Mouse (Mus musculus): Measurements from ENCODE around the gene Gm5767. TPM values are rescaled to one million over a fixed set of nuclear protein-coding genes. Genes with fewer than 3 reads are reported as not detected.
A peak's percentile ranks its signal among the peaks of the same experiment; 100 is the strongest.

Gene Gm5767
- polyA plus RNA-seq, 1 experiment from 2014 or later, result not detected

DNA sequence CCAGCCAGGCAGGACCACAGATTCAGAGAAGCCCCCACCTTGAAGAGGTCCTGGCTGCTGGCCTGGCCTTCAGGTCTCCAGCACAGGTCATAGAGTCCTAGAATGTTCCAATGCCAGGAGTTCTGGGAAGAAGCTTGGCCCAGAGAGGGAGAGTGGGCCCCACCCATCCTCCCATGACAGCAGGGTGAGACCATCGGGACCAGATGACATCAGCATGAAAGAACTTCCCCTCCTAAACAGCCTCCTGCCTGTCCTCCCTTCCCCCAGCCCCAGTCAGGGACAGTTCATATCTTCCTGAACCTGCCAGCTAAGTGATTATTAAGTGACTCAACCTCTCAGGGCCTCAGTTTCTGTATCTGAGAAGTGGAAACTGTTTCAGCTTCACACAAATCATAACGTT, 14.1 kb upstream of the Gm5767 start:
- no peak overlapping the region for H3K9ac ChIP-seq (ENCODE audit: low read depth, low read length)
- peaks cover 5% of the 10 kb centered on the region for H3K36me3 ChIP-seq (ENCODE audit: control insufficient read depth, insufficient read depth, low read length)
- no peaks in the 10 kb centered on the region for H3K27me3 ChIP-seq (replicated peaks; ENCODE audit: control insufficient read depth, insufficient read depth, low read length)
- no peak overlapping the region for H3K4me2 ChIP-seq
- no peak overlapping the region for H3K4me3 ChIP-seq (ENCODE audit: low read depth, low read length)
- H3K4me1 ChIP-seq (replicated peaks; ENCODE audit: control insufficient read depth, insufficient read depth, low read length), result peaks cover 40% of the 10 kb centered on the region
- ATAC-seq (replicated peaks; ENCODE audit: low FRiP score) (no peak; the same call in 1 of the 2 replicates), DNase-seq (ENCODE audit: low spot score) (no peak)
- 19% methylated on average over 2 of the region's 2 CpGs for WGBS
- H3K9me3 ChIP-seq (ENCODE audit: control insufficient read depth, low read length), result no peaks in the 10 kb centered on the region
- no peak overlapping the region for H3K27ac ChIP-seq (ENCODE audit: low read depth, low read length)

DNA sequence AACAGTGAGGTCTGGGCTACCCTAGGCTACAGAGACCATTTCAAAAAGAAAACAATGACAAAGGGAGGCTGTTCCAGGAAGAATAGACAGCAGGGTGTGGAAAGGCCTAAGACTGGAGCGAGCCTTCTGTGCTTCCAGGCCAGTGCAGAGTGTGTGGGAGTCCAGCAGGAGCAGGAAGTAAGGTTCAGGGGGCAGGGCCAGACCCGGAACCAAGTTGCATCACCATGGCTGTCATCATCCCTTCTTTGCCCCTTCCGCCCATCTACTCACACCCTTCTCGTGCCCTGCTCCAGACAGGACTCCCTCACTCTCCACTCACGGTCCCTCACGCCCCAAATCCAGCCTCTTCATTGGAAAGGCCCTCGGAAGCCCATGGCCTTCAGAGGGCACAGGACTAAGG, 13.3 kb upstream of the Gm5767 start:
- ATAC-seq (replicated peaks; ENCODE audit: low FRiP score) (no peak), DNase-seq (ENCODE audit: low spot score) (no peak)
- Histone ChIP-seq H3K27me3 (replicated peaks; ENCODE audit: control insufficient read depth, insufficient read depth, low read length) (no peaks in the 10 kb centered on the region), H3K4me1 (replicated peaks; ENCODE audit: control insufficient read depth, insufficient read depth, low read length) (peaks cover 40% of the 10 kb centered on the region), H3K4me3 (ENCODE audit: low read depth, low read length) (no peak overlapping the region), H3K27ac (ENCODE audit: low read depth, low read length) (no peak overlapping the region), H3K4me2 (no peak overlapping the region), H3K9ac (ENCODE audit: low read depth, low read length) (no peak overlapping the region), H3K9me3 (ENCODE audit: control insufficient read depth, low read length) (no peaks in the 10 kb centered on the region), H3K36me3 (ENCODE audit: control insufficient read depth, insufficient read depth, low read length) (peaks cover 3% of the 10 kb centered on the region; the same call in 1 of the 2 replicates)
- WGBS, result 60% methylated on average over 7 of the region's 7 CpGs

DNA sequence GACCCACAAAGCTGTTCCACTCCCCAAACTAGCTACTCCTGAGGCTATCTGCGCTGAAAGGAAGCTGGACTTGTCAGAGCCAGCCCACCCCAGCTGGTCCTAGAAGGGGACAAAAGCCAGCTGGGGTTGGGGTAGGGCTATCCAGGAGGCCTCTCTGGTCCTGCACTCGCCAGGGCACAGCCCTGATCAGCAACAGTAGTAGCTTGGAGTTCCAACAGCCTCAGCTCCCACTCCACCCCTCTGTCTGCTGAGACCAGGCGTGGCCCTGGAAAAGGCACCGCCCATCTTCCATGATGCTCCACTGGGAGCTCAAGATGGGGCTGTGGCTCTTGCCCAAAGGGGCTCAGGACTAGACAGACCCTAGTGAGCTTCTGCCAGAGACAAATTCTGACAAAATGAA, 12.8 kb upstream of the Gm5767 start:
- H3K9ac ChIP-seq (ENCODE audit: low read depth, low read length), result no peak overlapping the region
- no peaks in the 10 kb centered on the region for H3K9me3 ChIP-seq (ENCODE audit: control insufficient read depth, low read length)
- peaks cover 3% of the 10 kb centered on the region; the same call in 1 of the 2 replicates for H3K36me3 ChIP-seq (ENCODE audit: control insufficient read depth, insufficient read depth, low read length)
- H3K4me1 ChIP-seq (replicated peaks; ENCODE audit: control insufficient read depth, insufficient read depth, low read length), result peaks cover 44% of the 10 kb centered on the region
- no peaks in the 10 kb centered on the region for H3K27me3 ChIP-seq (replicated peaks; ENCODE audit: control insufficient read depth, insufficient read depth, low read length)
- no peak overlapping the region for H3K27ac ChIP-seq (ENCODE audit: low read depth, low read length)
- DNase-seq (ENCODE audit: low spot score) (no peak), ATAC-seq (replicated peaks; ENCODE audit: low FRiP score) (no peak)
- 81% methylated on average over 4 of the region's 4 CpGs for WGBS
- H3K4me3 ChIP-seq (ENCODE audit: low read depth, low read length), result no peak overlapping the region
- no peak overlapping the region for H3K4me2 ChIP-seq

DNA sequence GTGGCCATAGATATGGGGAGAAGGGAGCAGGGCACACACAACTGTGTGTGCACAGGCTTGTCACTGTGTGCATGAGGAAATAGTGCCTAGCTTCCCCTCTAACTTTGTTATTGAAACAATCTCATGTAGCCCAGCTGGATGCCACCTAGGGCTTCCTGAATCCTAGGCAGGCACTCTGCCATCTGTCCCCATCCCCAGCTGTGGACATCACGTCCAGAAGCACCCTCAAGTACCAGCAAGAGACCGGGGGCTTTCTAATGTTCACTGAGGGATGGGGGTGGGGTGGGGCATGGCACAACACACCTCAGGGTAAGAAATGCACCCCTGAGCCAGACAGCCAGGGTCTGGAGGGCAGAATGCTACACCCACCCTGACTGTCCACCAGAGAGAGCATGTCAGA, 12.2 kb upstream of the Gm5767 start:
- H3K27me3 ChIP-seq (replicated peaks; ENCODE audit: control insufficient read depth, insufficient read depth, low read length), result peaks cover 4% of the 10 kb centered on the region; the same call in 1 of the 2 replicates
- no peak overlapping the region for H3K4me3 ChIP-seq (ENCODE audit: low read depth, low read length)
- no peak for DNase-seq (ENCODE audit: low spot score)
- H3K36me3 ChIP-seq (ENCODE audit: control insufficient read depth, insufficient read depth, low read length), result peaks cover 3% of the 10 kb centered on the region; the same call in 1 of the 2 replicates
- H3K9me3 ChIP-seq (ENCODE audit: control insufficient read depth, low read length), result no peaks in the 10 kb centered on the region
- no peak overlapping the region for H3K27ac ChIP-seq (ENCODE audit: low read depth, low read length)
- no peak overlapping the region for H3K9ac ChIP-seq (ENCODE audit: low read depth, low read length)
- WGBS, result 93% methylated on average over 2 of the region's 2 CpGs
- no peak for ATAC-seq (replicated peaks; ENCODE audit: low FRiP score)
- no peak overlapping the region for H3K4me2 ChIP-seq
- H3K4me1 ChIP-seq (replicated peaks; ENCODE audit: control insufficient read depth, insufficient read depth, low read length), result peaks cover 45% of the 10 kb centered on the region

DNA sequence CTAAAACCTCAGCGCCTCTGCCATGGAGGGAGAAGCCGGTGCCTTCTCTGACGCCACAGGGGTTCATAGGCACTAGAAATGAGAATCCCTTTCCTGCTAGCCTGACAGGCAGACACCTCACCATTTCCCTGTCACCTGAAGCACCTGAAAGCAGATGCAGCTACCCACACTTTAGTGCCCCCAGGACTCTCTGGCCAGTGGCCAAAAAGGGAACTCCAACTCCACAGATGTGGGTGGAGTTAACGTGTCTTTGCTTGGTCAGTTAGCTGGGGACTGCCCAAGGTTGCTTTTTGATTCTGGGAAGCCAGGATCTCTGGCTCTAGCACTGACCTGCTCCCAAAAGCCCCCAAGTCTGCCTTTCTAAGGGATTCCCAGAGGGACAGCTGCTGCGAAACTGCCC, 11.1 kb upstream of the Gm5767 start:
- Histone ChIP-seq H3K4me2 (peak overlapping the region; percentile 97), H3K9me3 (ENCODE audit: control insufficient read depth, low read length) (no peaks in the 10 kb centered on the region), H3K36me3 (ENCODE audit: control insufficient read depth, insufficient read depth, low read length) (no peaks in the 10 kb centered on the region), H3K4me3 (ENCODE audit: low read depth, low read length) (no peak overlapping the region), H3K27ac (ENCODE audit: low read depth, low read length) (no peak overlapping the region), H3K4me1 (replicated peaks; ENCODE audit: control insufficient read depth, insufficient read depth, low read length) (peaks cover 51% of the 10 kb centered on the region), H3K9ac (ENCODE audit: low read depth, low read length) (0 out of 2 replicates have a peak overlapping the region, but pooled peaks have one; percentile 1), H3K27me3 (replicated peaks; ENCODE audit: control insufficient read depth, insufficient read depth, low read length) (peaks cover 4% of the 10 kb centered on the region; the same call in 1 of the 2 replicates)
- ATAC-seq (replicated peaks; ENCODE audit: low FRiP score) (no peak), DNase-seq (ENCODE audit: low spot score) (no peak)
- WGBS, result 69% methylated on average over 5 of the region's 5 CpGs

DNA sequence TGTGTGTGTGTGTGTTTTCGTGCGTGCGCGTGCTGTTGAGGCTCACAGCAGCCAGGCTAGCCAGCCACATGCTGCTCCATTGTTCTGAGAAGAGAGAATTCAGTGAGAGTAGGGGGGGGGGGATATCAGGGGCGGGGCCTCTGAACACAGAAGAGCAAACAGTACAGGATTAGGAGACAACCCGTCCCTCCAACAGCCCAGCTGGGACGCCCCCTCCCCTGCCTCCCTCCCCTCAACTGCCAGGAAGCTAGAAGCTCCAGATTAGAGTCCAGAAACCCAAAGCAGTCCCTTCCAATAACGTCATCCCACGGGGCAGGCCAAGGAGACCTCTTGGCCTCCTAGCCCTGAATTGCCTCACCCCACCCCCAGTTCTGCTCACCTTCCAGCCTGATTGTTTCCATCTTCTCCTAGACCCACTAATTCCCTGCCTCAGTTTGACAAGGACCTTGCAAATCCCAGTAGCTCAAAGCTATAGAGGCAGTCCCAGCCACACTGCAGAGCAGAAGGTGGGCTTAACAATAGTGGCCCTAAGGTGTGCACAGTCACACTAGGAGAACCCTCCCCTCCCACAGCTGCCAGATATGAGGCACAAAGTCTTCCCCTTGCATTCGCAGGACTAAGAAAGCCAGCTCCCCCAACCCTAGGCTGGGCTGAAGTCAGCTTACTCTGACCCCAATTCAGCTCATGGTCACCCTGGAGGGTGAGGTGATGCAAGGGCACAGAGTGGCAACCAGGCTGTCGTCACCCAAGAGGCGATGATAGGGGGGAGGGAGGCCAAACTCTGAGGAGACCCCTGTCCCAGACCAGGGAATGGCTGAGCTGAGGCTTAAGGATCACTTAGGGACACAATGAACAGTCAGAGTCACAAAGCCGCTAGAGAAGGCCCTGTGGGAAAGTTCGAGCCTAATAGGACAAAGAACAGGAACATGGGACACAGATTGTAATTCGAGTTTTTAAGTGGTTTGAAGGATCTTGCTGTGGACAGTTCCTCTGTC, 10.2 kb upstream of the Gm5767 start:
- ATAC-seq (replicated peaks; ENCODE audit: low FRiP score), result no peak
- H3K9ac ChIP-seq (ENCODE audit: low read depth, low read length), result peak overlapping the region; percentile 74
- no peak for DNase-seq (ENCODE audit: low spot score)
- no peaks in the 10 kb centered on the region for H3K9me3 ChIP-seq (ENCODE audit: control insufficient read depth, low read length)
- peak overlapping the region; percentile 97 for H3K4me2 ChIP-seq
- H3K4me1 ChIP-seq (replicated peaks; ENCODE audit: control insufficient read depth, insufficient read depth, low read length), result peaks cover 52% of the 10 kb centered on the region
- peak overlapping the region; percentile 70 for H3K4me3 ChIP-seq (ENCODE audit: low read depth, low read length)
- WGBS, result 20% methylated on average over 14 of the region's 15 CpGs
- H3K27ac ChIP-seq (ENCODE audit: low read depth, low read length), result peak overlapping the region; percentile 86; the same call in 1 of the 2 replicates
- H3K36me3 ChIP-seq (ENCODE audit: control insufficient read depth, insufficient read depth, low read length), result no peaks in the 10 kb centered on the region
- H3K27me3 ChIP-seq (replicated peaks; ENCODE audit: control insufficient read depth, insufficient read depth, low read length), result peaks cover 4% of the 10 kb centered on the region; the same call in 1 of the 2 replicates

DNA sequence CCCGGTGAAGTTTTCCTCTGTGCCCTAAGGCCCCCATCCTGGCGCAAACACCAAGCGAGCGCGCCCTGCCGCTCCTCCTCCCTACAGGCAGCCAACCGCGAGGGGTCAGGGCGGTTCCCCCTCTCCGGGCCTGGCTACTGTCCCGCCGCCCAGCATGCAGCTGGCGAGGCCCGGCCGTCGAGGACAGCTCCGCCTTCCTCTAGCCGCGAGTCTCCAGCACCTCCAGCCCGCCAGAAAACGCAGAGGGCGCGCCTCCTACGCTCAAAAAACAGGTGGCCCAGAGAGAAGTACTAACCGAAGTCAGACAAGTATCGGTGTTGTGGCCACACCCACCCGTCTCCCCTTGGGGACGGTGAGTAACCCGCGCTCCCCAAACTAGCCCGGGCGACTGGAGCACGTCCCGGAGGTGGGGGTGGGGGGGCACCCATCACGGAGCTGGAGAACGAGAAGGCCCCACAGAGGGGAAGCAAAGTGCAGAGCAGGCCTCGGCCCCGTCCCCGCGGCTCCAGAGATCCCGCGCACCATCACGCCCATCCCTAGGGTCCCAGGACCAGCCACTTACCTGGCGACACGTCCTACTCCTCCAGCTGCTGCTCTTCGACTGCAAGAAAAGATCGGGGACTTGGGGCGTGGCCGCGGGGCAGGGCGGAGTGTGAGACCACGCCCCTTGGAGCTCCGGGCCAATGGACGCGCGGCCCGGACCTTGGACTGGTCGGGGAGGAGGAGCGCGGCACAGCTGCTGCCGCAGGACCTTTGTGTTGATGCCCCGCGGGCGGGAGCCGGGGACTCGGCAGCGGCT, 8.8 kb upstream of the Gm5767 start, which contains the start of gene Carhsp1:
Gene Carhsp1 (minus strand): TSS at position 605 of the 799 bp plus-strand sequence.
- Histone ChIP-seq H3K4me3 (ENCODE audit: low read depth, low read length) (peak within 1 kb of the TSS; percentile 70), H3K9ac (ENCODE audit: low read depth, low read length) (peak within 1 kb of the TSS; percentile 74), H3K4me2 (peak within 1 kb of the TSS; percentile 97), H3K4me1 (replicated peaks; ENCODE audit: control insufficient read depth, insufficient read depth, low read length) (peaks cover 52% of the 10 kb centered on the region), H3K9me3 (ENCODE audit: control insufficient read depth, low read length) (no peaks in the 10 kb centered on the region), H3K27ac (ENCODE audit: low read depth, low read length) (peak within 1 kb of the TSS; percentile 86), H3K36me3 (ENCODE audit: control insufficient read depth, insufficient read depth, low read length) (no peaks in the 10 kb centered on the region), H3K27me3 (replicated peaks; ENCODE audit: control insufficient read depth, insufficient read depth, low read length) (peaks cover 4% of the 10 kb centered on the region; the same call in 1 of the 2 replicates)
- peak; percentile 86 for ATAC-seq (replicated peaks; ENCODE audit: low FRiP score)
- under 1% methylated on average over 60 of the region's 67 CpGs for WGBS
- DNase-seq (ENCODE audit: low spot score), result peak; percentile 93

DNA sequence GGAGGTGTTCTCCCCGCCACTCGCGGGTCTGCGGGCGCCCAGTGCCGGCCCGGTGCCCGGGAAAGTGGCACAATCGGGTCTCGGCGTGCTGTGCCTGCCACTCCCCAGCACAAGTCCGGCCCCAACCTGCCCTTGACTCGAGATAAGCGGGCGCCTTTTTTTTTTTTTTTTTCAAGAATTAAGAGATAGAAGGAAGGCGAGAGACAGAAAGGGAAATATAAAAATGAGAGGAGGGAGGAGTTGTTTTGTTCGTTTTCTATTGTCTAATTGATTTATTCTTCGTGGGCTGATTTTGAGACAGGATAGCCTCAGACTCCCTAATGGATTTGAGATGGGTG, 8.3 kb upstream of the Gm5767 start:
- DNase-seq (ENCODE audit: low spot score) (no peak), ATAC-seq (replicated peaks; ENCODE audit: low FRiP score) (no peak)
- Histone ChIP-seq H3K27me3 (replicated peaks; ENCODE audit: control insufficient read depth, insufficient read depth, low read length) (peaks cover 4% of the 10 kb centered on the region; the same call in 1 of the 2 replicates), H3K27ac (ENCODE audit: low read depth, low read length) (peak overlapping the region; percentile 55), H3K4me2 (peak overlapping the region; percentile 97), H3K4me3 (ENCODE audit: low read depth, low read length) (peak overlapping the region; percentile 70), H3K4me1 (replicated peaks; ENCODE audit: control insufficient read depth, insufficient read depth, low read length) (peaks cover 48% of the 10 kb centered on the region), H3K36me3 (ENCODE audit: control insufficient read depth, insufficient read depth, low read length) (no peaks in the 10 kb centered on the region), H3K9me3 (ENCODE audit: control insufficient read depth, low read length) (no peaks in the 10 kb centered on the region), H3K9ac (ENCODE audit: low read depth, low read length) (peak overlapping the region; percentile 74)
- WGBS, result 0% methylated on average over 18 of the region's 18 CpGs
